7 mouse cellular contexts compared by ENCODE assay signal in genomic region chr4:72200559-72201409, GRCm38 (mm10). TPM values are rescaled to one million over a fixed set of nuclear protein-coding genes. Genes with fewer than 3 reads are reported as not detected.
DNase-seq lines count a peak whose midpoint lies in the region; ATAC-seq and TF ChIP-seq lines count a peak whose summit lies in the region.

Gene Tle1 (minus strand): TSS chr4:72200919.

- peak within 1 kb of the TSS; percentile 71 for H3K9ac ChIP-seq in intestine, postnatal 0 days (ENCODE audit: low read depth, low read length)
- peak within 1 kb of the TSS; percentile 81 for H3K9ac ChIP-seq in midbrain, embryonic 12.5 days (replicated peaks)

- H3K4me3 ChIP-seq in embryonic facial prominence, embryonic 10.5 days = peak within 1 kb of the TSS; percentile 93
- H3K4me3 ChIP-seq in intestine, postnatal 0 days (ENCODE audit: low read depth, low read length) = peak within 1 kb of the TSS; percentile 73
- H3K4me3 ChIP-seq in midbrain, embryonic 12.5 days = peak within 1 kb of the TSS; percentile 72
- H3K4me3 ChIP-seq in small intestine, adult 2 months (ENCODE audit: low read depth, low read length) = peak within 1 kb of the TSS; percentile 94

- peak within 1 kb of the TSS; percentile 97 for H3K27ac ChIP-seq in embryonic facial prominence, embryonic 10.5 days (replicated peaks)
- H3K27ac ChIP-seq in intestine, postnatal 0 days (ENCODE audit: low read depth, low read length) = peak within 1 kb of the TSS; percentile 87
- H3K27ac ChIP-seq in midbrain, embryonic 12.5 days (replicated peaks) = peak within 1 kb of the TSS; percentile 92
- peak within 1 kb of the TSS; percentile 82 for H3K27ac ChIP-seq in small intestine, adult 2 months (ENCODE audit: insufficient read depth, low read depth, low read length)

- no peak for TF ChIP-seq CTCF in intestine, postnatal 0 days (IDR thresholded peaks at IDR 0.05; ENCODE audit: low read depth)
- TF ChIP-seq CTCF in small intestine, adult 2 months (IDR thresholded peaks at IDR 0.05; ENCODE audit: extremely low read depth, insufficient read length, insufficient replicate concordance, low read depth, low read length) = no peak

- peak; percentile 100 for DNase-seq in adrenal gland, postnatal 10 days
- peak; percentile 100 for DNase-seq in embryonic facial prominence, embryonic 10.5 days (ENCODE audit: low spot score)
- DNase-seq in gonadal fat pad, adult 2 months (ENCODE audit: low read depth) = no peak
- DNase-seq in left cerebral cortex, postnatal 4 days = peak; percentile 100

- peak; percentile 94 for TF ChIP-seq POLR2A in small intestine, adult 2 months (IDR thresholded peaks at IDR 0.05; ENCODE audit: low read depth, low read length)

- H3K4me2 ChIP-seq in intestine, postnatal 0 days (replicated peaks; ENCODE audit: low read depth) = peak within 1 kb of the TSS; percentile 97
- peak within 1 kb of the TSS; percentile 77 for H3K4me2 ChIP-seq in midbrain, embryonic 12.5 days (replicated peaks)

- H3K9me3 ChIP-seq in embryonic facial prominence, embryonic 10.5 days = no peaks in the 10 kb centered on the region
- H3K9me3 ChIP-seq in intestine, postnatal 0 days (ENCODE audit: control insufficient read depth) = no peaks in the 10 kb centered on the region
- H3K9me3 ChIP-seq in midbrain, embryonic 12.5 days = no peaks in the 10 kb centered on the region

- WGBS in embryonic facial prominence, embryonic 10.5 days = under 1% methylated on average over 107 of the region's 107 CpGs
- under 1% methylated on average over 104 of the region's 107 CpGs for WGBS in intestine, postnatal 0 days
- under 1% methylated on average over 102 of the region's 107 CpGs for WGBS in midbrain, embryonic 12.5 days
- WGBS in small intestine, adult 2 months = under 1% methylated on average over 107 of the region's 107 CpGs

- H3K36me3 ChIP-seq in embryonic facial prominence, embryonic 10.5 days (replicated peaks) = peaks cover 8% of the 10 kb centered on the region
- no peaks in the 10 kb centered on the region for H3K36me3 ChIP-seq in intestine, postnatal 0 days (ENCODE audit: control insufficient read depth, insufficient read depth)
- H3K36me3 ChIP-seq in midbrain, embryonic 12.5 days = no peaks in the 10 kb centered on the region
- 0 out of 2 replicates have a peak, but pooled peaks cover 2% of the 10 kb centered on the region for H3K36me3 ChIP-seq in small intestine, adult 2 months (ENCODE audit: control insufficient read depth, insufficient read depth, low read length)

- H3K27me3 ChIP-seq in embryonic facial prominence, embryonic 10.5 days (replicated peaks; ENCODE audit: low read depth, poor library complexity, severe bottlenecking) = peaks cover 4% of the 10 kb centered on the region
- H3K27me3 ChIP-seq in intestine, postnatal 0 days (replicated peaks; ENCODE audit: control insufficient read depth, insufficient read depth, low read length) = no peaks in the 10 kb centered on the region
- H3K27me3 ChIP-seq in midbrain, embryonic 12.5 days = peaks cover 14% of the 10 kb centered on the region
- H3K27me3 ChIP-seq in small intestine, adult 2 months (ENCODE audit: control insufficient read depth, insufficient read depth, low read length) = no peaks in the 10 kb centered on the region

- H3K4me1 ChIP-seq in embryonic facial prominence, embryonic 10.5 days = peaks cover 57% of the 10 kb centered on the region
- peaks cover 6% of the 10 kb centered on the region; the same call in 1 of the 2 replicates for H3K4me1 ChIP-seq in intestine, postnatal 0 days (replicated peaks; ENCODE audit: control insufficient read depth, insufficient read depth, low read length)
- peaks cover 37% of the 10 kb centered on the region for H3K4me1 ChIP-seq in midbrain, embryonic 12.5 days
- H3K4me1 ChIP-seq in small intestine, adult 2 months (ENCODE audit: control insufficient read depth, insufficient read depth, insufficient read length, low read length) = peaks cover 4% of the 10 kb centered on the region; the same call in 1 of the 2 replicates

- intact Hi-C loops in left cerebral cortex, postnatal 4 days (cut with DNase I) = loop anchor here (5.0 kb wide), 2 partner anchors 182 to 842 kb away; no protein-coding TSS in a partner anchor

- peak; percentile 98 for ATAC-seq in intestine, postnatal 0 days
- peak; percentile 96 for ATAC-seq in midbrain, embryonic 12.5 days (ENCODE audit: low FRiP score, low read depth)

RNA-seq across cellular contexts. Expression of gene Tle1, which starts in this region (rescaled TPM):
- total RNA-seq in adrenal gland, postnatal 10 days (2021) = 10 to 100 TPM; 43.4 to 50.9 TPM
- 33.7 and 34.0 TPM in 2 replicates for polyA plus RNA-seq in embryonic facial prominence, embryonic 10.5 days (2016; fragmentation: Nextera tagmentation; extraction: Ambion mirVana)
- 40.6 and 43.6 TPM in 2 replicates for polyA plus RNA-seq in gonadal fat pad, adult 2 months (2012; rRNA removed)
- polyA plus RNA-seq in intestine, postnatal 0 days (2015; fragmentation: Nextera tagmentation; extraction: Ambion mirVana) = 12.8 and 13.9 TPM in 2 replicates
- 10 to 100 TPM; 46.7 to 59.3 TPM for total RNA-seq in left cerebral cortex, postnatal 4 days (2021)
- 65.3 and 66.8 TPM in 2 replicates for polyA plus RNA-seq in midbrain, embryonic 12.5 days (2016; fragmentation: Nextera tagmentation; extraction: Ambion mirVana)
- polyA plus RNA-seq in small intestine, adult 2 months (2012; rRNA removed) = 20.1 and 57.0 TPM in 2 replicates
